Mouse (Mus musculus) T-helper 2 cell (primary cell): ENCODE results near the gene L1td1.

ENCODE experiments used
- in situ Hi-C: fragments of 300-600 bp; cut with MboI, MseI; formaldehyde crosslinking; loops from one replicate; pipeline ENCODE4 v1.15.1; 2025; ENCODE audit warnings: high pct_unique_total_duplicates

L1td1 gene

GRCm38 (mm10) chr4:98733660-98734059, 7.1 kb downstream of the L1td1 start:
- in situ Hi-C loops: no loop called here

- in situ Hi-C loops: no loop called here
These were observed 13.2 kb downstream of the L1td1 start for GRCm38 (mm10) chr4:98739753-98740152.

DNA sequence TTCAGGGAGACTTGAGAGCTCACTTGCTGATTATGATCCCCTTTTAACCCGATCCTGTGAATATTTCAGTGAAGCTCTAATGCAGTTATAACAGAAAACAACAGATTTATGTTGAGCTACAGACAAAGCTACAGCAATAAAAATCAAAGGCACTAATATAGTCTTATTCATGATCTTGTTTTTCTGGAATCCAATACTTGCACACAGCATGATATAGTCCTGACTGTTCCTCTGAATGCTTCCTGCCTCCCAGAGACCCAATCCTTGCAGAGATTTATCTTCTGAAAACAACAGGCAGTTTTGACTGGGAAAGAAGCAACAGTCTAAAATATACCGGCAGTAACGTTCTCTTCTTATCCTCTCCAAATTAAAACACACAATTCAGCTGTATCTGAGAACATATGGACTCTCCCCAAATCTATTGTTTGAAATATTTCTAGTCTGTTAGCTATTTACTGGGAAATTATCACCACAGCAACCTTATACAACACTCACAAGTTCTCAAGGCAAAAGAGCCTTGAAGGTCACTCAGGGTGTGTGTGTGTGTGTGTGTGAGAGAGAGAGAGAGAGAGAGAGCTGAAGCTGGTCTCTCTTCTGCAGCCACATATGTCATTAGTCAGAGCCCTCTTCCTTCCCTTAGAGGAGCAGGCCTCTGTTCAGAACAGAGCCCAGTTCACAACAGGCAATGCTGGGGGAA, 16.8 kb downstream of the L1td1 start:
- in situ Hi-C loops: no loop called here

DNA sequence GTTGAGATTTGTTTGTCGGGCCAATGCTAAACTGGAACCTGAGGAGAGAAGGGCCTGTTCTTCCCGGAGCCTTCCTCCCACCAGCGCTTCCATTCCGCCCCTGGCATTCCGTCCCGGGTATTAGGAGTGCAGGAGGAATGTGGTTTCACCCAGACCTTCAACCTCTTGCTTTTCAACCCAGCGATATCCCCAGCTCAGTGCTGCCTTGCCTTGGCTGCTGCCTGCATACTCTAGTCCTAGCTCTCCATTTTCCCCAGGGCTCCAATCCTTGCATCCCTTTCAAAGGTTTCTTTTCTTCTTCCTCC, 17.3 kb downstream of the L1td1 start:
- in situ Hi-C loops: no loop called here

- in situ Hi-C loops: no loop called here
These were observed 27.9 kb downstream of the L1td1 start for GRCm38 (mm10) chr4:98754456-98754855.

- in situ Hi-C loops: no loop called here
These were observed 29.6 kb downstream of the L1td1 start for GRCm38 (mm10) chr4:98756141-98756540.

DNA sequence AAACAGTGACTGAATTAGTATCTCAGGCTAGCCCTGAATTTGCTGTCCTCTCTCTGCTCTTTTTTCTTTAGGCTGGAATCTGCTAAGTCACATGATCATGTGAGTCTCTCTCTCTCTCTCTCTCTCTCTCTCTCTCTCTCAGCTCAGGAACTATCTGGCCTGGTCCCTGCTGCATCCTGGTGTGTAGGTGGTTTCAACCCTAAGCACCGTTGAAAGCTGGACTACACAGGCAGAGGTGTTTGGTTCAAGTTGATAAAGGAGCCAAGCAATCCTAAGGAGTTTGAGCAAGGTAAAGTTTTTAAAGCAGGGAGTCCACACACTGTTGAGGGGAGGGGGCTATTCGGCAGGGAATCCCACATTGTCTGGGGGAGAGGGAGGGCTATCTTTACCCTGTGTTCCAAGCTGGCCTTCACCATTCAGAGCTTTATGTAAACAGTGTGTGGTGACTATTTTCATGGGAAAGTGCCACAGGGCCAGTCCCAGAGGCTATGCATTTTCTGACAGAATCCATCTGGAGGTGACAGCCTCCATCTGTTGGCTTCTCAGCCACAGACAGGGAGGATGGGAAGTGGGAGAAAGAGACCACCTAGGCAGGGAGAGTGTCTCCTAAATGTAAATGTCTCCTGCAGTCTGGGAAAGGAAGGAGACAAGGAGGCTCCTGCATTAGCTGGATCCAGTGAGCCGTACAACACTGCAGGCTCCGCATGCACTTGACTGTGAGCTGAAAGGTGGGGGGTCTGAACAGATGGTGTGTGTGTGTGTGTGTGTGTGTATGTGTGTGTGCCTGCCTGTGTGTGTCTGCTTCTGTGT, 31.7 kb downstream of the L1td1 start:
- in situ Hi-C loops: no loop called here

DNA sequence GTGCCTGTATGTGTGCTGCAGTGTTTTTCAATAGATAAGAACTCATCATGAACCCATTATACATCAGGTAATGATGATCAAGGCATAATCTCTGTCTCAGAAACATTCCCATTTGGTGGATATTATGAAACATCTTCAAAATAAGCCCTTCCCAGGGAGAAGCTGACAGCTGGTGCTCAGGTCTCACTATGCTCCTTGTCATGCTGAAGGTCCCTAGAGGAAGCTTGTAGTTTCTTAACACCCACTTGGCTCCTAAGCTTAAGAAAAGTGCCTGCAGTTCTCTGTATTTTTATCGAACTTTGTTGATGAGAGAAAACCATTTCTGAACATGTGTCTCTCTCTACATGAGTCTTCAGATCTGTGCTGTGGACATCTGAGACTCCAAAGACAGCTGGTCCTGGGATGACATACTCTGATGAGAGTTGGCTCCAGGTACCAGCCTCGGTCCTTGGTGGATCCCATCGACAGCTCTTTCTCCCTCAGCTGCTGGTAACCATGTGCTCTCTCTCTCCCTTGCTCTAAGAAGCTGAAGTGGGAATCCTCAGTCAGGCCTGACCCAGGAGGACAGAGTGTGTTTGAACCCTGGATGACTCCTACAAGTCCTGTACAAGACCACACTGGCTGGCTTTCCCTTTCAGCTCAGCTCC, 32.5 kb downstream of the L1td1 start:
- in situ Hi-C loops: no loop called here

DNA sequence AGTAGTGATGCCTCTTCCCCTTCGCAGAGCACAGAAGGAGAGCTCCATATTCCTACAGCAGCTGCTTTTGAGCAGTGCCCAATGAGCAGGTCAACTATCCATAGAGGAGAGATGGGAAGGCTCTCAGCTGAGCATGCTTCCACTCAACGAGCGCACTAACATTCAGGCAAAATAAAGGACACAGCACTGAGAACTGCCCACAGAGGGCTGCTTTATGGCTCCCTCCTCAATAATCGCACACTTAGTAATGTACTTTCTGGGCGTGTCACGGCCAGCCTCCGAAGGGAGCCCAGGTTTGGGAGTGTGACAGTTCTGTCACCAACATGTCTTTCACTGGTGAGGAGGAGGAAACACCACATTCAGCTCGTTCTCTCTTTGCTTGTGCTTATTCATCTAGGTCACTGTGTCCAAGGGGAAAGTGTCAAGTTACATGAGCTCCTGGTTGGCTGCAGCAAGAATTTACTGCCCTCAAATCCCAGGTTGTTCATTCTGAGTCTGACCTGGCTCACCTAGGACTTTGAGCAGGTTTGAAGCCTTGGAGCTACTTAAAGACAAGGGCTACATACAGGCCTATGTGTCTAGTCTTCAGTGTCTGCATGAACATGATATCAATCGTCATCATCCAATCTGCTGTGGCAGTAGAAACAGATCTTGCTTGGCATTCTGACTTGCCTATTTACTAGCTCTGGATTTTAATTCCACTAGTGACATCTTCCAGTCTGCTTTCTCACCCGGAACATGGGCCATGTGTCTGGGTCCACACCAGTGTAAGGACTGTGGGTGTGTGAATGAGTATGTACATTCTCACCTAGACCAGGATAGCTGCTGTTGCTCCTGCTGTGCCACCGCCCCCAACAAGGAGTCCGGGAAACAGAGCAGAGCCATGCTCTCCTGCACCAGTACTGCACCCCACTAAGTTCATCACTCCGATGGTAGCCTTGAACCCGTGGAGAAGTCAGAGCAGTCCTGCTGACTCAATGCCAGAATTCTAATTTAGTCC, 40.9 kb downstream of the L1td1 start:
- in situ Hi-C loops: no loop called here

- in situ Hi-C loops: no loop called here
These were observed 47.3 kb downstream of the L1td1 start for GRCm38 (mm10) chr4:98773785-98774184.

- in situ Hi-C loops: no loop called here
These were observed 50.3 kb downstream of the L1td1 start for GRCm38 (mm10) chr4:98776721-98777427.

DNA sequence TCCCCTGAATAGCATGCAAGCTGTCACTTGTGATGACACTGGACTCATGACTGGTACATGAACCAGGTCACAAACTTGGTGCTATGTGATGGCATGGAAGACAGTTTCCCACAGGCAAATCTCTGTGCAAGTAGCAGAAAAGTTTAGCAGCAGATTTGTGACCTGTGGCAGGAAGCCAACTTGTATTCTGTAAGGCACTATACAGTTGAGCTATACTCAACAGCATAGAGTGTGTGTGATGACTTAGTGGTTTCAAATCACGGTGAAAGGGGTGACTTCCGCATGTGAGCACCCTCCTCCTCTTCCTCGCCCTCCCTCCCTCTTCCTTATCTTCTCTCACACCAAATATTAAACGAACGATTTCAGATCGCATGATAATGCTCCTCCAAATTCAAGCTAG, 50.9 kb downstream of the L1td1 start:
- in situ Hi-C loops: no loop called here

DNA sequence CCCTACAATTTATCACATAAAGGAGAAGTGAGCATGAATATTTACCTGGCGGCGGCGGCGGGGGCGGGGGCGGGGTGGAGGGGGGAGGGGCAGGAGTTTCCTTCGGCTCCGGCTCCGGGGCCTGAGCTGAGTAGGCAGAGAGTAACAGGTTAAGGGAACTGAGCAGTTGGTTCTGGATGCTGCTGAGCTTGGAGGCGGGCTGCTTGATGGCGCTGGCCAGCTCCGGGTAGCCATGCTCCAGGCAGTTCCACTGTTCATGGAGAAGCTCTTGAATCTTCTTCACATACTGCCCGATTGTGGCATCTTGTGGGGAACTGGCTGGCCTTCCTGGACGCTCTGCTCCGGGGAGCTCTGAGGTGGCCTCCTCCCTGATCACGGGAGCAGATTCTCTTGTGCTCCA, 51.7 kb downstream of the L1td1 start:
- in situ Hi-C loops: no loop called here

DNA sequence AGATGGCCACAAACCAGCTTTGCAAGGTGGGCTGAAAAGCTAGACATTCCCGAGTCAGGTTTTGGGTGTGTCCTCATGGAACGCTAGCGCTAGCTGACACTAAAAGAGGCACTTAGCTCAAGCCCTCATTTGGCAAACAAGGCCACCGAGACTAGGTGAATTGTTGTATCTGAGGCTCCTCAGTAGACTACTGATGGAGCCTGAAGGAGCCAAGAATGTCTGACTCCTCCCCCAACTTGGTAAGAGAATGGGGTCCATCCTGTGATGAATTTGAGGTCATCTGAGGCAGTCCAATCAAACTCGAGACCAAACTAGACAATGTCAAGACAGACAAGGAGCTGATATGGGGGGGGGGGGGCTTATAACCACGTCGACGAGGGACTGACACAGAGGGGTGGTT, 59.3 kb downstream of the L1td1 start:
- in situ Hi-C loops: no loop called here

- in situ Hi-C loops: no loop called here
These were observed 59.7 kb downstream of the L1td1 start for GRCm38 (mm10) chr4:98786281-98786680.
